Comparison of ENCODE assay signal across 11 mouse cellular contexts in the genomic region with DNA sequence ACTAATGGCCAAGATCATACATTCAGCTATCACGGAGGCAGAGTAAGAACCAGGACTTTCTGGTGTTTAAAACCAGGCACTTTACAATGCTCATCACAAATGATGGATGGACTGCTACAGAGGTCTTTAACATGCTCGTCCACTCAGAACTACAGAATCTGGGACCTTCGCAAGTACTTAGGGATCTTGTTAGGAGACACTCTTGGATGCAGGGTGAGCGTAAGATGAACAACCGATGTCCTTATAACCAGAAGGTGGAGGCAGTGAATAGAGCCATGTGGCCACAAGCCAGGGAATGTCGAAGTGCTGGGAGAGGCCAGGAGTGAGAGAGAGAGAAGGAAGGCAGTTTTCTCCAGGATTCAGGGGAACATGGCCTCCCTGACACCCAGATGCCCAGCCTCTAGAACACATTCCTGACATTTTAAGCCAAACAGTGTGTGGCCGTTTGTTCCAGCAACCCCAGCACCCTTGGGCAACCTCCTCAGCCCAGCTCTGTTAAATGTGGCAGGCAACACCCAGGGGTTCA.
DNase-seq lines count a peak whose midpoint lies in the region; ATAC-seq and TF ChIP-seq lines count a peak whose summit lies in the region.
"Had no signal": no experiment of that assay in that cellular context is flagged by ENCODE, and none has a peak within 500 bp of the region (broad histone marks: within the 10 kb centered on the region; RNA-seq: fewer than 3 reads in every experiment).

No protein-coding gene starts in this region.

- no peak overlapping the region for H3K4me2 ChIP-seq in heart, embryonic 14.5 days (ENCODE audit: low read length)
- H3K4me2 ChIP-seq in lung, postnatal 0 days (replicated peaks; ENCODE audit: low read depth, low read length) = peak overlapping the region; percentile 46

- no peaks in the 10 kb centered on the region for H3K9me3 ChIP-seq in heart, embryonic 14.5 days (ENCODE audit: control insufficient read depth, low read length)
- H3K9me3 ChIP-seq in lung, postnatal 0 days (ENCODE audit: low read length) = no peaks in the 10 kb centered on the region

- ATAC-seq in heart, embryonic 14.5 days (ENCODE audit: insufficient number of reproducible peaks, insufficient read depth, low FRiP score, low read depth) = no peak
- peak; percentile 29 for ATAC-seq in lung, postnatal 0 days

- peak overlapping the region; percentile 28; the same call in 1 of the 2 replicates for H3K27ac ChIP-seq in embryonic fibroblast, embryonic 13.5 days (ENCODE audit: insufficient read depth, low read length)
- H3K27ac ChIP-seq in heart, embryonic 14.5 days (replicated peaks in 1 of 2; ENCODE audit: control insufficient read depth in 1 of 2, insufficient read depth in 1 of 2, low read depth in 2 of 2, low read length in 2 of 2) = peak overlapping the region; percentile 18 to 72; a peak in 3 of 4 replicates
- H3K27ac ChIP-seq in lung, postnatal 0 days (ENCODE audit: low read length) = peak overlapping the region; percentile 95
- H3K27ac ChIP-seq: kidney, postnatal 0 days had no signal

- peak; percentile 46 for DNase-seq in kidney, adult 9 months
- no peak for DNase-seq in kidney, postnatal 10 days
- peak; percentile 92 for DNase-seq in lung, postnatal 0 days (ENCODE audit: low spot score)
- no peak for DNase-seq in thymus, postnatal 10 days (ENCODE audit: low spot score in 2 of 2)
- no peak for DNase-seq in layer of hippocampus, postnatal 25 days (ENCODE audit: extremely low spot score in 1 of 2, low spot score in 1 of 2)
- DNase-seq in frontal cortex, postnatal 25 days (ENCODE audit: low spot score in 2 of 2) = no peak
- DNase-seq: cerebellum, adult 18-20 months; thymus, postnatal 4 days had no signal

- no peak for TF ChIP-seq CTCF in embryonic fibroblast, embryonic 13.5 days (IDR thresholded peaks at IDR 0.05; ENCODE audit: borderline replicate concordance, insufficient read depth, low read length)
- TF ChIP-seq CTCF in lung, postnatal 0 days (IDR thresholded peaks at IDR 0.05) = peak; percentile 43

- WGBS in heart, embryonic 14.5 days = 50% methylated on average over 7 of the region's 7 CpGs
- WGBS in lung, postnatal 0 days = 32% methylated on average over 7 of the region's 7 CpGs

- H3K9ac ChIP-seq in heart, embryonic 14.5 days (ENCODE audit: low read length) = peak overlapping the region; percentile 39
- peak overlapping the region; percentile 40; the same call in 1 of the 2 replicates for H3K9ac ChIP-seq in lung, postnatal 0 days (replicated peaks; ENCODE audit: low read depth)

- peak; percentile 84 for TF ChIP-seq EP300 in lung, postnatal 0 days (IDR thresholded peaks at IDR 0.05)

- TF ChIP-seq POLR2A in embryonic fibroblast, embryonic 13.5 days (IDR thresholded peaks at IDR 0.05; ENCODE audit: low read depth, low read length) = no peak

- H3K36me3 ChIP-seq in heart, embryonic 14.5 days (ENCODE audit: control insufficient read depth, insufficient read depth, low read length) = peaks cover 84% of the 10 kb centered on the region
- H3K36me3 ChIP-seq in lung, postnatal 0 days (ENCODE audit: insufficient read depth, low read length) = peaks cover 54% of the 10 kb centered on the region

- no peaks in the 10 kb centered on the region for H3K27me3 ChIP-seq in heart, embryonic 14.5 days (ENCODE audit: control insufficient read depth, insufficient read depth, low read length)
- no peaks in the 10 kb centered on the region for H3K27me3 ChIP-seq in lung, postnatal 0 days (replicated peaks; ENCODE audit: insufficient read depth, low read length)

- peaks cover 25% of the 10 kb centered on the region for H3K4me1 ChIP-seq in embryonic fibroblast, embryonic 13.5 days (ENCODE audit: control insufficient read depth, insufficient read depth, low read length)
- H3K4me1 ChIP-seq in heart, embryonic 14.5 days (ENCODE audit: control insufficient read depth in 2 of 2, insufficient read depth in 2 of 2, low read length in 2 of 2) = peaks cover 41 to 51% of the 10 kb centered on the region in 2 experiments
- peaks cover 10% of the 10 kb centered on the region; the same call in 1 of the 2 replicates for H3K4me1 ChIP-seq in lung, postnatal 0 days (ENCODE audit: insufficient read depth, low read depth, low read length)

- no peak overlapping the region for H3K4me3 ChIP-seq in embryonic fibroblast, embryonic 13.5 days (ENCODE audit: insufficient read depth, low read length)
- no peak overlapping the region for H3K4me3 ChIP-seq in heart, embryonic 14.5 days (ENCODE audit: control insufficient read depth in 1 of 2, insufficient read depth in 1 of 2, low read depth in 1 of 2, low read length in 2 of 2)
- H3K4me3 ChIP-seq in lung, postnatal 0 days (ENCODE audit: low read depth, low read length) = no peak overlapping the region

Comparison
In these comparisons a context has a peak if more than half of its experiments do, and no peak if none do; other contexts are left out.
1. DNase-seq: peak in kidney, adult 9 months (single experiment) and lung, postnatal 0 days (single experiment); none in kidney, postnatal 10 days (single experiment), thymus, postnatal 10 days (0 of 2), layer of hippocampus, postnatal 25 days (0 of 2) and frontal cortex, postnatal 25 days (0 of 2).
2. H3K27ac ChIP-seq: peak in every context shown above with its lines; median percentile 95 in lung, postnatal 0 days; 45 in heart, embryonic 14.5 days; 28 in embryonic fibroblast, embryonic 13.5 days.